Mouse (Mus musculus): Measurements from ENCODE around the gene Ttll6.

Ttll6 gene

DNA sequence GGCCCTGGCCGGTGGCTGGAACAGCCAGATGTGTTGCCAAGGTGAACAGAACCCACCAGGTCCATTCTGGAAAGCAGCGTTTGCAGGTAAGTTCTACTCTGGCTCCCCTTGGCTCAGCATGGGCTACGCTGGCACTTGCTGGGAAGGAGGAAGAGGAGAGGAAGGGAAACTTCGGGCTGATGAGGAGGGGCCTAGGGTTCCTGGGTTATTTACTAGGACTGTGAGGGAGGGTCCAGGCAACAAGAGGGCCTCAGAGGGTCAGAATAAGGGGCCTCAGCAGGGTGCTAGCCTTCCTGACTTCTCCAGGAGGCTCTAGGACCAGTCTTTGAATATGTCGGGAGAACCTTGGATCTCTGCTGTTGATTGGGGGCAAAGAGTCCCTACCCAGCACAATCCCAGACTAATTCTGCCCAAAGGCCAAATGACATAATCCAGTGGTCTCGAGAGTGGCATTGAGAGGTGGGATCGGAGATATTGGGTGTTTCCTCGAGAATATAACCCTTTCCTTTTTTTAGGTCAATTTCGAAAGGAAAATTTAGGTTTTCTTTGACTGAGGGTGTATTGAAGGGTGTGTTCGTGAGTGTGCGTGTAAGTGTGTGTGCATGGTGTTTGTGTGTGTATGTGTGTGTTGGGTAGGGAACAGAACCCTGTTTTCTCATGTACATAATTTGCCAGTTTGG lies 61.5 kb downstream of the Ttll6 start:
- DNase-seq (ENCODE audit: low spot score in 2 of 2) = no peak

GRCm38 (mm10) chr11:96195769-96196280 lies 62.2 kb downstream of the Ttll6 start:
- no peak for DNase-seq (ENCODE audit: low spot score in 2 of 2)

DNA sequence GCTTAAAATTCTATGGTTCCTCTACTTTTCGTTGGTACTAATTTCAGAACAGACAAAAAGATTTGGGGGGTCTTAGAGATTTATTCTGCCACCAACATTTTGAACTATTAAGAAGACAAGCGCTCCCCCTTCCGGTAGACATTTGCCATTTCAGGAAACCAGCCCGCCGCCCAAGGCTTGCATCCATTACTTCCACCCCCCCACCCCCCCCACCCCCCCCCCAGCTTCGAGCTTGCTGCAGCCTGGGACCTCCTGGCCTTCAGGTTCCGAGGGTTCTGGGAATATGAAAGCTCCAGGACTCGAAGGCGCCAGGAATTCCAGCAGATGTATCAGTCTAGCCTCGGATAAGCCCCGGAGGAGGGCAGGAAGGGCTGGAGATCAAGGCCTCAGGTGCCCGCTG lies 65.1 kb downstream of the Ttll6 start:
- DNase-seq (ENCODE audit: low spot score in 2 of 2) = peak in 1 of 2 experiments; percentile 11

- DNase-seq (ENCODE audit: low spot score in 2 of 2) = no peak
These were observed 65.8 kb downstream of the Ttll6 start for GRCm38 (mm10) chr11:96199181-96200086.

DNA sequence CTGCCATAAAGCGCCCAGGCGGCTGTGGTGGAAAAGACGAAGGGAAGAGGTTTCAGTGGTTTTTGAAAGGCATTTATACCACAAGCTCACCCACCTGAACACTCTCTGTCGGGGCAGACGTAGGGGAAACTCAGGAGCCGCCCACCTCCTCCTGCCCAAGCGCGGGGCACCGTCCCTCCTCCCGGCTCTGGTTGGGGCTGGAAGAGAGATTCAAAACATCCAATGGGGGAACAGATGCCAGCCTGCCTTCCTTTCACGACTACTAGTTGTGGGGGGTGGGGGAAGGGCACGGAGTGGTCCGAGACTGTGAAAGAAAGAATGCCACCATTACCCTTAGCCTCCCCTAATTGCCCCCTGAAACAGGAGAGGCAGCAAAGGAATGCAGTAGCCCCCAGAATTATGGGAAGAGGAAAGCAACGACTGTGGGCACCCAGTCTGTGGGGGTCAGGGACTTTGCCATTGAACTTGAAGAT lies 66.6 kb downstream of the Ttll6 start:
- DNase-seq (ENCODE audit: low spot score in 2 of 2) = no peak

DNA sequence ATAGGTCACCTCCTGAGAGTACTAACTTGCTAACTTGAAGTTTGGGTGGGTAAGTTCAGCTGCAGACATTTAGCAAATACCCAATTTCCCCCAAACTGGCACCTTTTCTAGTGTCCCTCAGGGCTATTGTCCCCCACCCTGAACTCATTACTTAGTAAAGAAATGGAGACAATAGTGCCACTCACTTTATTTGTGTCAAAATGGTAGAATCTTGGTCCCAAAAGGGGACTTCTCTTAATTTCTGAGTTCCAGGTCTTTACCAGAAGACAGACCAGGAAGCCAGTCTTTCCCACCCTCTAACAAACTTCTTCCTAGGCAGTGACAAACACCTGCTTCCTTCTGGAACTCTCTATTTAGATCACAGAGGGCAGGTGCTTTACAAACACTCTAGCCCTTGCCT lies 68.2 kb downstream of the Ttll6 start:
- no peak for DNase-seq (ENCODE audit: low spot score in 2 of 2)

DNA sequence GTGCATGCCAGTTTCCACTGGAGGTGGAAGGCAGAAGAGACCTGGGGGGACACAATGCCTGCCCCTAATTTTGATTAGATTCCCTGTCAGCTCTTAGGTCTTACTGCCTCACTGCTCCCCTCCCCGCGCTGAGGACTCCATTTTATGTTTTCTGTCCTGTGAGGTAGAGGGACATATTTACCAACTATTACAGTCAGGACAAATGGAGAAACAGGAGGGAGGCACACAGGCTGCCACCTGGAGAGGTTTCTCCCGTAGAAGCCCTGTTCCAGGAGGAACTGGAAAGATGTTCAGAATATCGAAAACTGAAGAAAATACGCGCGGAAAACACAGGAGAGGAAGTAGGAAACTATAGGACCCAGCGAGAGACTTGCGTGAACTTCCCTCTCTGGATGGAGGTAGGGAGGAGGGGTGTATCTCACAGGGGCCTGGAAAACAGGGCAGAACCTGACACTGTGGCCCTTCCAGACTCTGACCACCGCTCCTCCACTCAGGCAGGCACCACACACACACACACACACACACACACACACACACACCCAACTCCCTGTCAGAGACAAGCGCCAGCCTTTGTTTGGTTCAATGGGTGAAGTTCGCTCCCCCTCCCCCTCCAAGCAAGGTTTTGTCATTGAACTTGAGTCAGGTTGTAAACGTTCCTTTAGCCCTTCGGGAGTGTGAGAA lies 69.0 kb downstream of the Ttll6 start:
- DNase-seq (ENCODE audit: low spot score in 2 of 2) = no peak

- DNase-seq (ENCODE audit: low spot score in 2 of 2) = no peak
These were observed 69.7 kb downstream of the Ttll6 start for GRCm38 (mm10) chr11:96203182-96203788.

- no peak for DNase-seq (ENCODE audit: low spot score in 2 of 2)
These were observed 70.2 kb downstream of the Ttll6 start for GRCm38 (mm10) chr11:96203789-96204186.

DNA sequence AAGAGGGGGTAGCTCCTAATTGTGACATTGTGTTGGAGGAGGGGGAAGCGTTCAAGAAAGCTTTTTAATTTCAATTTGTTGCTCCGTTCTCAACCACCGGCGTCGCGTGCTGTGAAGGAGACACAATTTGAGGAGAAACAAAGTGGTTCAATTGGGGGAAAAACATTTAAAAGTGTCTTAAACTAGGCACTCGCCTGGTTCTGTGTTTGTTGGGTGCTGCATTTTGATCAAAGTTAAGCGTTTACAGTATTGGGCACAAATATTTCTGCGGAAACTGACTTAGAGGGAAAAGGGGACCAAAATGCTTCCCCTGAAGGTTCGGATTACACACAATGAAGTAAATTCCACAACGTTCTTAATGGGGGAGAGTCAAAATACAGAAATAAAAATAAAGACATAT lies 70.8 kb downstream of the Ttll6 start:
- DNase-seq (ENCODE audit: low spot score in 2 of 2) = no peak

DNA sequence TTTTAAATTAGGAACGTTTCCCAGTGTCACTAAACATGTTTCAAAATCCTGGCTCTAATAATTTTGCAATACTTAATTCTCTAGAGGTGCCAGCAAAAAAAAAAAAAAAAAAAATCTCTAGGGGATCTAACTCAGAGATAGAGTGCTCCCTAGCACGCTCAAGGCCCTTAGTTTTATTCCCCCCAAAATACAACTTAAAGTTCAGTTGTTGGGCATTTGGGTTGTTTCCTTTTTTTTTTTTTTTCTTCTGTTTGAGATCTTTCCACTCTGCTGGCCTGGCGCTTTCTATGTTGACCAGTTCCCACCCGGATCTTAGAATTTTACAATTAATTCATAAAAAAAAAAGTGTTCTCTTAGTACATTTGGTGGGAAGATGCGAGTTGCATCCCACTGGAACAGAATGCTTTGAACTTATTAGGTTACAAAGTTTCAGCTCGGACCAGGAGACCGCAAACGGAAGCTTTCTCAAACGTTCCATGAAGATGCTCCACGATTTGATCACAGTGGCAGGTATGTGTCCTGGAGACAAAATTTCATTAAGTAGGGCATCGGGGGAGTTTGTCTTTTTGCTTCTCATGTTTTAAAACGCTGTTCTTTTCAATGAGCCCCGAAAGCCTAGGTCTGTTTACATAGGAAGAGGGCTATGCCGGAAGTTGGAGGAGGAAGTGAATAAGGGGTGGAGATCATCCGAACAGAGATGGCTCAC lies 72.0 kb downstream of the Ttll6 start:
- DNase-seq (ENCODE audit: low spot score in 2 of 2) = no peak
